Mouse (Mus musculus): Measurements from ENCODE around the gene Gpr87.

- TF ChIP-seq POLR2A (IDR thresholded peaks at IDR 0.05; ENCODE audit: low read depth, low read length): no peak
- TF ChIP-seq CTCF (IDR thresholded peaks at IDR 0.05; ENCODE audit: extremely low read depth, insufficient read depth, insufficient read length, insufficient replicate concordance): no peak
Observed at GRCm38 (mm10) chr3:59150624-59151023, 44.3 kb downstream of the Gpr87 start.
